Mouse (Mus musculus): ENCODE measurements at regions not wholly inside any gene's neighbourhood (a gene's known extent, or its start where the extent isn't known, plus 50 kb on each side); places are given as distances from the start of the nearest gene placed in this dataset.
"Not testable (repeated sequence)": the region's sequence is repeated elsewhere in the genome, so short reads cannot be mapped to it uniquely, and the experiment has no call there.

- DNase-seq (ENCODE audit: low spot score in 2 of 2), result no peak
Observed at GRCm38 (mm10) chrX:159072647-159073046, 137.5 kb upstream of the Rps6ka3 start.

- no peak for DNase-seq (ENCODE audit: low spot score in 2 of 2)
Observed at GRCm38 (mm10) chrX:159073533-159073932, 136.6 kb upstream of the Rps6ka3 start.

- no peak for DNase-seq (ENCODE audit: low spot score in 2 of 2)
Observed at GRCm38 (mm10) chrX:159080508-159080907, 129.6 kb upstream of the Rps6ka3 start.

GRCm38 (mm10) chrX:159110651-159111050 lies 99.5 kb upstream of the Rps6ka3 start:
- DNase-seq (ENCODE audit: low spot score in 2 of 2), result not testable (repeated sequence)

GRCm38 (mm10) chrX:159116210-159116609 lies 93.9 kb upstream of the Rps6ka3 start:
- no peak for DNase-seq (ENCODE audit: low spot score in 2 of 2)

GRCm38 (mm10) chrX:159140554-159140953 lies 69.6 kb upstream of the Rps6ka3 start:
- no peak for DNase-seq (ENCODE audit: low spot score in 2 of 2)

GRCm38 (mm10) chrX:159143278-159143677 lies 66.8 kb upstream of the Rps6ka3 start:
- no peak for DNase-seq (ENCODE audit: low spot score in 2 of 2)

- DNase-seq (ENCODE audit: low spot score in 2 of 2), result no peak
Observed at GRCm38 (mm10) chrX:159144674-159145073, 65.4 kb upstream of the Rps6ka3 start.

GRCm38 (mm10) chrX:159145212-159145611 lies 64.9 kb upstream of the Rps6ka3 start:
- DNase-seq (ENCODE audit: low spot score in 2 of 2), result no peak

GRCm38 (mm10) chrX:159155786-159156185 lies 54.3 kb upstream of the Rps6ka3 start:
- DNase-seq (ENCODE audit: low spot score in 2 of 2), result no peak

GRCm38 (mm10) chrX:159156976-159157375 lies 53.1 kb upstream of the Rps6ka3 start:
- DNase-seq (ENCODE audit: low spot score in 2 of 2), result no peak

GRCm38 (mm10) chrX:159159727-159160126 lies 50.4 kb upstream of the Rps6ka3 start:
- no peak for DNase-seq (ENCODE audit: low spot score in 2 of 2)

All from urinary bladder, postnatal 4 days (tissue).